9 mouse cellular contexts compared by ENCODE assay signal in genomic region chr3:116128311-116129204, GRCm38 (mm10). TPM values are rescaled to one million over a fixed set of nuclear protein-coding genes. Genes with fewer than 3 reads are reported as not detected.
DNase-seq lines count a peak whose midpoint lies in the region; ATAC-seq and TF ChIP-seq lines count a peak whose summit lies in the region.
"Had no signal": no experiment of that assay in that cellular context is flagged by ENCODE, and none has a peak within 500 bp of the region (broad histone marks: within the 10 kb centered on the region; RNA-seq: fewer than 3 reads in every experiment).

No protein-coding gene starts in this region.

- no peak for TF ChIP-seq CTCF in kidney, postnatal 0 days (IDR thresholded peaks at IDR 0.05; ENCODE audit: low read depth)

- peak overlapping the region; percentile 57 for H3K4me2 ChIP-seq in kidney, postnatal 0 days (ENCODE audit: low read length)
- peak overlapping the region; percentile 66 for H3K4me2 ChIP-seq in embryonic facial prominence, embryonic 14.5 days (ENCODE audit: low read depth, low read length)
- peak overlapping the region; percentile 89 for H3K4me2 ChIP-seq in myocyte (ENCODE audit: low read depth)

- no peaks in the 10 kb centered on the region for H3K9me3 ChIP-seq in kidney, postnatal 0 days (replicated peaks; ENCODE audit: low read length)
- H3K9me3 ChIP-seq in embryonic facial prominence, embryonic 14.5 days (ENCODE audit: control insufficient read depth, low read length) = no peaks in the 10 kb centered on the region

- DNase-seq in kidney, postnatal 0 days (ENCODE audit: low spot score) = no peak
- DNase-seq in kidney, adult 9 months = no peak
- no peak for DNase-seq in embryonic facial prominence, embryonic 14.5 days (ENCODE audit: low spot score)
- peak; percentile 1 for DNase-seq in induced T-regulatory cell, adult 2 months (ENCODE audit: low read depth)
- DNase-seq in cerebellum, postnatal 14 days = no peak
- no peak for DNase-seq in ovary, adult 18-20 months (ENCODE audit: low spot score)

- no peak for TF ChIP-seq POLR2A in myocyte (IDR thresholded peaks at IDR 0.05; ENCODE audit: insufficient read length, low read depth)

- WGBS in kidney, postnatal 0 days = 62% methylated on average over 18 of the region's 18 CpGs
- 35% methylated on average over 18 of the region's 18 CpGs for WGBS in embryonic facial prominence, embryonic 14.5 days

- H3K4me3 ChIP-seq in kidney, postnatal 0 days (replicated peaks; ENCODE audit: low read depth, low read length) = peak overlapping the region; percentile 23
- H3K4me3 ChIP-seq in embryonic facial prominence, embryonic 14.5 days (ENCODE audit: low read depth, low read length) = peak overlapping the region; percentile 44
- peak overlapping the region; percentile 42 for H3K4me3 ChIP-seq in myocyte

- no peak overlapping the region for H3K27ac ChIP-seq in kidney, postnatal 0 days
- peak overlapping the region; percentile 68 for H3K27ac ChIP-seq in embryonic facial prominence, embryonic 14.5 days (replicated peaks; ENCODE audit: low read depth, low read length)

- no peaks in the 10 kb centered on the region for H3K79me2 ChIP-seq in myocyte (ENCODE audit: control insufficient read depth, insufficient read depth)

- H3K9ac ChIP-seq in kidney, postnatal 0 days (ENCODE audit: low read depth, low read length) = 0 out of 2 replicates have a peak overlapping the region, but pooled peaks have one; percentile 8
- peak overlapping the region; percentile 63 for H3K9ac ChIP-seq in embryonic facial prominence, embryonic 14.5 days (ENCODE audit: low read depth, low read length)

- no peaks in the 10 kb centered on the region for H3K27me3 ChIP-seq in kidney, postnatal 0 days (ENCODE audit: insufficient read depth, low read length)
- H3K27me3 ChIP-seq in embryonic facial prominence, embryonic 14.5 days (replicated peaks; ENCODE audit: control insufficient read depth, insufficient read depth, low read length) = no peaks in the 10 kb centered on the region
- H3K27me3 ChIP-seq in myocyte (ENCODE audit: control insufficient read depth, insufficient read depth, insufficient read length) = no peaks in the 10 kb centered on the region

- H3K36me3 ChIP-seq in kidney, postnatal 0 days (ENCODE audit: insufficient read depth, low read length) = no peaks in the 10 kb centered on the region
- peaks cover 8% of the 10 kb centered on the region; the same call in 1 of the 2 replicates for H3K36me3 ChIP-seq in embryonic facial prominence, embryonic 14.5 days (ENCODE audit: control insufficient read depth, insufficient read depth, low read length)
- H3K36me3 ChIP-seq in myocyte (ENCODE audit: control insufficient read depth, insufficient read depth) = no peaks in the 10 kb centered on the region

- no peak overlapping the region for H3ac ChIP-seq in myocyte (ENCODE audit: control insufficient read depth, insufficient read length)

- peaks cover 3% of the 10 kb centered on the region; the same call in 1 of the 2 replicates for H3K4me1 ChIP-seq in kidney, postnatal 0 days (replicated peaks; ENCODE audit: insufficient read depth, low read length)
- H3K4me1 ChIP-seq in embryonic facial prominence, embryonic 14.5 days (ENCODE audit: control insufficient read depth, insufficient read depth, low read length) = peaks cover 14% of the 10 kb centered on the region

- ATAC-seq in kidney, postnatal 0 days (replicated peaks; ENCODE audit: low FRiP score, low read depth) = no peak
- no peak for ATAC-seq in embryonic facial prominence, embryonic 14.5 days (ENCODE audit: low read depth)
- no peak for ATAC-seq in megakaryocyte, adult 5-6 weeks (ENCODE audit: poor library complexity, severe bottlenecking)

TF ChIP-seq in myocyte, 11 proteins besides CTCF, POLR2A, EP300 and RAD21:
- TF ChIP-seq REST (IDR thresholded peaks at IDR 0.05; ENCODE audit: insufficient read depth, insufficient read length) (no peak), TCF12 (IDR thresholded peaks at IDR 0.05; ENCODE audit: insufficient read depth, poor library complexity, severe bottlenecking) (no peak), CEBPB (IDR thresholded peaks at IDR 0.05; ENCODE audit: insufficient read depth, poor library complexity, severe bottlenecking) (no peak), E2F4 (IDR thresholded peaks at IDR 0.05; ENCODE audit: insufficient read depth) (no peak), SRF (IDR thresholded peaks at IDR 0.05; ENCODE audit: control insufficient read depth, insufficient read length, low read depth) (no peak), MYOG (IDR thresholded peaks at IDR 0.05; ENCODE audit: control insufficient read depth in 1 of 3, insufficient read depth in 1 of 3, insufficient read length in 2 of 3, low read depth in 2 of 3) (no peak), POLR2AphosphoS2 (IDR thresholded peaks at IDR 0.05; ENCODE audit: insufficient read length, low read depth) (no peak)

RNA-seq across cellular contexts. Expression of gene Vcam1, which starts 0.9 kb away (rescaled TPM):
- polyA plus RNA-seq in kidney, postnatal 0 days (2015; fragmentation: Nextera tagmentation; extraction: Ambion mirVana) = 22.3 and 24.9 TPM in 2 replicates
- 64.7 and 75.6 TPM in 2 replicates for polyA plus RNA-seq in embryonic facial prominence, embryonic 14.5 days (2014; fragmentation: Nextera tagmentation; extraction: Ambion mirVana)
- polyA plus RNA-seq in myocyte (2012; fragmentation: generic; extraction: Trizol) = 6.6 TPM
- 4.2 and 5.4 TPM in 2 replicates for total RNA-seq in megakaryocyte, adult 5-6 weeks (2015)
- 3.2 and 4.4 TPM in 2 replicates for total RNA-seq in megakaryocyte, adult 5-6 weeks (2017)
- total RNA-seq: MEL had no signal
